Mouse (Mus musculus): ENCODE measurements around the gene Esam. TPM values are rescaled to one million over a fixed set of nuclear protein-coding genes. Genes with fewer than 3 reads are reported as not detected.

The Esam gene
- 10 to 100 TPM; 18.3 to 19.3 TPM for total RNA-seq (2021)
- long read RNA-seq, experiment 1, transcript Esam-201 (7 exons, 1,865 nt), result major isoform, 17 of 22 reads
- long read RNA-seq, experiment 1, partial matches to known transcripts, result 1 of 22 reads
- long read RNA-seq, experiment 1, other reads (novel, unspliced or antisense), result 4 of 22 reads
- long read RNA-seq, experiment 2, transcript Esam-201 (7 exons, 1,865 nt), result major isoform, 16 of 23 reads
- long read RNA-seq, experiment 2, partial matches to known transcripts, result 2 of 23 reads
- long read RNA-seq, experiment 2, other reads (novel, unspliced or antisense), result 5 of 23 reads

DNA sequence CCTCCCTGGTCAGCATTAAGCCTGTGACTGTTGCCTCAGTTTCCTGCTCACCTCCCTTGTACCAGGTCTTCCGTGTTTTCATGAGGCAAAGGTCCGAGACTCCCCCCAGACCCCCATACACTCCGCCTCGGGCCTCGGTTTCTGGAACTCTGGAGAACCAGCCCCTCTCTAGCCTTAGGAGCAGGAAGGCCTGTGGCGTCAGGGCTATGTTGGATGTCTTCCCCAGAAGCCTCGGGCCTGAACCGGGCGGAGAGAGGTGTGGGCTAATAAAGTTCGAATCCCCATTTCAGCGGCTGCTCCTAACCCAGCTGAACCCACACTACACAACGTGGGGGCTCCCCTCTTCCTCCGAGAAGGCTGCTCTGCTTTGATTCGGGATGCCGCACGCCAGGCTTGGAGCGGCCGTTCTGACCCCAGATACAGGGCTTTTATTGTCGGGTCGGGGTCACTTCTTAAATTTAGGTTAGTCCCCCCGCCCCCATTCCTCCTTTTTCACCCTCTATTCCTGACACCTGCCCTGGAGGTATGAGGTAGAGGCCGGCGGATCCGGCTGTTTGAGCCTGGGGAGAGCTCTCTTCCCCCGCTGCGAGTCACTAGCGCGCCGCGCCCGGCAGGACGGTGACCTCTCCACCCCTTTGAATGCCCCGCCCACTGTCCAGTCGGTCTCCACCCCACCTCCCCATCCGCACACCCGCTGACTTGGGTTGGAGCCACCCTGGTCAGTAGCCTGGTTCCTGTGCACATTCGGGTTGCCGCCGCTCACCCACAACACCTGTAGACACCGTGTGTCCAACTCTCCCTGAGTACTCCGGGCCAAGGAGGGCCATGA is at the start of gene Esam:
Gene Esam (plus strand): TSS at position 683 of the 829 bp plus-strand sequence.
- H3K4me3 ChIP-seq, result peak within 1 kb of the TSS; percentile 56
- H3K27ac ChIP-seq, result peak within 1 kb of the TSS; percentile 73
- TF ChIP-seq CTCF (conservative IDR thresholded peaks at IDR 0.05), result no peak; the same call in 1 of the 2 replicates
- DNase-seq (ENCODE audit: low spot score in 2 of 2), result no peak

DNA sequence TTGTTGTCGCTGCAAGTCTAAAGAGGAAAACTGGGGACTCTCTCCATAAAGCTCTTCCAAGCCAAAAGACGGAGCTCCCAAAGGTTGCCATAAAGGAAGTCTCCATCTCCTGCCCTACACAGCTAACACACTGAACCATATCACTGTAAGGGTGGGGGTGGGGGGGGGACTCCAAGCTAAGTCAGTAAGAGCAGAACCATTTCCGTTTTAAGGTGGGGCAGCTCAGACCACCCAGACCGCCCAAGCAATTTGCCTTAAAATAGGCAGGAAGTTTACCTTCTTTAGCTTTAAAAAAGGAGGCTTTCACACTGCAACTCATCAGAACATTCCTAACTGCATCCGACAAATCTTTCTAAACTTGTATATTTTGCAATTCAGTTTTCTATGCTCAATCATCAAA is 42.7 kb upstream of the Esam start:
- no peak overlapping the region for H3K4me3 ChIP-seq
- TF ChIP-seq CTCF (conservative IDR thresholded peaks at IDR 0.05), result no peak
- DNase-seq (ENCODE audit: low spot score in 2 of 2), result no peak
- no peak overlapping the region for H3K27ac ChIP-seq

GRCm38 (mm10) chr9:37488041-37488440 is 39.8 kb upstream of the Esam start:
- Histone ChIP-seq H3K4me3 (peak overlapping the region; percentile 96), H3K27ac (peak overlapping the region; percentile 97)
- TF ChIP-seq CTCF (conservative IDR thresholded peaks at IDR 0.05), result no peak
- DNase-seq (ENCODE audit: low spot score in 2 of 2), result no peak

DNA sequence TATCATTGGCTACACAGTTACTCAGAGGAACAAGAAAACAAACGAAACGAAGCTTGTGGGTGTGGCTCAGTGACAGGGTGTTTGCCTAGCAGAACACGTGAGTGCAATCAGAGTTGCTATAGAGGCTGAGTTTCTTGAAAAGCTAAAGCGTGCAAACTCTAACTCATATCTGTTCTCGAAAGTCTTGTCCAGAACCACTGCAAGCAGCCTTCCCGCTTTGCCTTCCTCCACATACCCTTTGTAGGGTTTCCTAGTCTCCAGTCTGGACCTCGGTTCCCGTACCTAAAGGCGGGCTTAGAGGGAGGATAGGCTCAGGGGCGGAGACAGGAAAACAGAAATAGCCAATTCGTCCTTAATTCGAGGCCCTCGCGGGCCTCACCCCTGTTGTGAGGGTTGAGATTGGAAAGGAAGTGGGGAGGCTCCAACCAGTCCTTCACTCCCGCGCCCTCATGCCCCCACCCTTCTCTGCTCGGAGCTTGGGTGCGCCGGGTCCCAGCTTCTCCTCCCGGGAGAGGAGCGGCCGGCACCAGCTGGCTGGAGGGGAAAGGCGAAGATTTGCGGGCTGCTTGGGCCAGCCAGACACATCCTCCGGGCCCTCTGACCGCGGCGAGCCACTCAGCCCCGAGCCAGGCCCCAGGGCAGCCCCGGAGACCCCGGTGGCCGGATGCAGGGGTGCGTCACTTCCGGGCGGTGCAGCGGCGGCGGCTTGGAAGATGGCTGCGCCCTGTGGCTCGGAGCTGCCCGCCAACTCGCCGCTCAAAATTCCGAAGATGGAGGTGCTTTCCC is 39.1 kb upstream of the Esam start, which contains the start of gene Msantd2:
Gene Msantd2 (plus strand): TSS at position 709 of the 786 bp plus-strand sequence.
- Histone ChIP-seq H3K27ac (peak within 1 kb of the TSS; percentile 97), H3K4me3 (peak within 1 kb of the TSS; percentile 96)
- DNase-seq (ENCODE audit: low spot score in 2 of 2), result peak; percentile 79 to 89
- TF ChIP-seq CTCF (conservative IDR thresholded peaks at IDR 0.05), result peak; percentile 37

- peak; percentile 8 to 16 for DNase-seq (ENCODE audit: low spot score in 2 of 2)
- H3K27ac ChIP-seq, result peak overlapping the region; percentile 97
- peak overlapping the region; percentile 96 for H3K4me3 ChIP-seq
- TF ChIP-seq CTCF (conservative IDR thresholded peaks at IDR 0.05), result no peak
Observed at GRCm38 (mm10) chr9:37489446-37490120, 38.3 kb upstream of the Esam start.

- TF ChIP-seq CTCF (conservative IDR thresholded peaks at IDR 0.05), result no peak
- no peak overlapping the region for H3K4me3 ChIP-seq
- no peak for DNase-seq (ENCODE audit: low spot score in 2 of 2)
- no peak overlapping the region for H3K27ac ChIP-seq
Observed at GRCm38 (mm10) chr9:37495761-37496160, 32.1 kb upstream of the Esam start.

- TF ChIP-seq CTCF (conservative IDR thresholded peaks at IDR 0.05), result no peak
Observed at GRCm38 (mm10) chr9:37496325-37496724, 31.6 kb upstream of the Esam start.

GRCm38 (mm10) chr9:37500201-37500600 is 27.7 kb upstream of the Esam start:
- no peak overlapping the region for H3K4me3 ChIP-seq
- no peak for DNase-seq (ENCODE audit: low spot score in 2 of 2)
- no peak for TF ChIP-seq CTCF (conservative IDR thresholded peaks at IDR 0.05)
- H3K27ac ChIP-seq, result no peak overlapping the region

More at GRCm38 (mm10) chr9:37496325-37496724, 31.6 kb upstream of the Esam start:
- Histone ChIP-seq H3K4me3 (no peak overlapping the region), H3K27ac (no peak overlapping the region)
- DNase-seq (ENCODE audit: low spot score in 2 of 2), result no peak

DNA sequence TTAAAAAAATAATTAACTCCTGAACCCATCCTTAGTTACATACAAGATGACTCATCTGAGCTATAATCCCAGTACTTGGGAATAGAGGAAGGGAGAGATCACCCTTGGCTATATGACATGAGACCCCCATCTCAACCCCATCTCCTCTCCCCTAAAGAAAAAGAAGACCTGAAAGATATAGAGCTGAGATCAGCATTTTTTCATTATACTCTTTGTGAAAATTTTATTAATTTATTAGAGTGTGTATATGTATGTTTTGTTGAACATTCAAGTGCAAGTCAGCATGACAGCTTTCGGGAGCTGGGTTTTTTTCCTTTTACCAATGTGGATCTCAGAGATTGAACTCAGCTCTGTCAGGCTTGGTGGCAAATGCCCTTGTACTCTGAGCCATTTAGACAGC is 26.7 kb upstream of the Esam start:
- no peak for TF ChIP-seq CTCF (conservative IDR thresholded peaks at IDR 0.05)
- Histone ChIP-seq H3K4me3 (no peak overlapping the region), H3K27ac (no peak overlapping the region)
- no peak for DNase-seq (ENCODE audit: low spot score in 2 of 2)

DNA sequence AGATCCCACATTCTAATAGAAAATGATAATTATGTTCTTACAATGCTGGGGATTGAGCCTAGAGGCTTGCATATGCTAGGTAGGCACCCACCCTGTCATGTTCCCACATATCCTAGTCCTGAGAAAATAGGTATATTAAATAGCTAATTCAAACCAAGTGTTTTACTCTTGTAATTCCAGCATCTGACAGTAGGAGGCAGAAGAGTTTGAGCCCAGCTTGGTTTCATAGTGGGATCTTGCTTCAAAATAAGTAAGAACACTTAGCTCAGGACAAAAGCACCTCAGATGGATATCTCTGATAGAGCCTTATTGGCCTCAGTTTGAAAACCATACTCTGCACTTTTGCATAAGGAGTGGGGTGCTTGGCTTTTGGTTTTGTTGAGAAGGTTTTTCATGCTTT is 23.5 kb upstream of the Esam start:
- DNase-seq (ENCODE audit: low spot score in 2 of 2), result no peak
- peak; percentile 62 for TF ChIP-seq CTCF (conservative IDR thresholded peaks at IDR 0.05)
- Histone ChIP-seq H3K27ac (no peak overlapping the region), H3K4me3 (no peak overlapping the region)

DNA sequence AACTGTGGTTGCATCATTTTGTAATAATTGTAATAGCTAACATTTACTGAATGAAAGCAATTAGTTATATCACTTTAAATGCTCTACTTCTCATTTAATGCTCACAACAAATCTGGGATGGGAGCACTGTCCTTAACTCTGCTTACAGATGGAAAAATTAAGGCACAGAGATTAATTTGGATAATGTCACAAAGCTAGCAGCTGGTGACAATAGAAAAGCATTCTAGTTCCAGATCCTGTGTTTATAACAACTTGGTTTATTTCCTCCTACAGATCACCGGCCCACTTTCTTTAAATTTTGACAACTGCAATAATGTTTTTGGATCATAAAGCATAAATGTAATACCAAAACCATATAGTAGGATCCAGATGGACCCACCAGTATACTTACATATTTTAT is 21.9 kb upstream of the Esam start:
- H3K27ac ChIP-seq, result peak overlapping the region; percentile 40; the same call in 1 of the 2 replicates
- TF ChIP-seq CTCF (conservative IDR thresholded peaks at IDR 0.05), result no peak
- peak in 1 of 2 experiments; percentile 33 for DNase-seq (ENCODE audit: low spot score in 2 of 2)
- no peak overlapping the region for H3K4me3 ChIP-seq

DNA sequence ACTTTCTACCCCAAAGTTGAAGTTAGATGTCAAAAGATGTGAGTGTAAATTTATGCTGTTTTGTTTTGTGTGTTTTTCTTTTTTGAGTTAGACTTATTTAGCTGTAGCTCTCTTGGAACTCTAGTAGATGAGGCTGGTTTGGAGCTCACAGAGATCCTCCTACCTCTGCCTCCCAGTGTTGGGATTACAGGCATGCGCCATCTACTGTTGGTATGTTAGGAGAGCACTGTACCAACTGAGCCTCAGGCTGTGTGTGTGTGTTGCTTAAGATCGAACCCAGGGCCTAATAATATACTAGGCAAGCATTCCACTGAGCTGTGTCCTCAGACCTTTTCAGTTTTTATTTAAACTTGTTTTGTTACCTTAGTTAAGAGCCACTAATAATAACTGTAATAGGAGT is 15.8 kb upstream of the Esam start:
- no peak for DNase-seq (ENCODE audit: low spot score in 2 of 2)
- H3K4me3 ChIP-seq, result no peak overlapping the region
- peak; percentile 61 for TF ChIP-seq CTCF (conservative IDR thresholded peaks at IDR 0.05)

More for the DNA sequence above, 15.8 kb upstream of the Esam start:
- no peak overlapping the region for H3K27ac ChIP-seq
